Mouse (Mus musculus): ENCODE measurements at regions not wholly inside any gene's neighbourhood (a gene's known extent, or its start where the extent isn't known, plus 50 kb on each side); places are given as distances from the start of the nearest gene placed in this dataset.

DNA sequence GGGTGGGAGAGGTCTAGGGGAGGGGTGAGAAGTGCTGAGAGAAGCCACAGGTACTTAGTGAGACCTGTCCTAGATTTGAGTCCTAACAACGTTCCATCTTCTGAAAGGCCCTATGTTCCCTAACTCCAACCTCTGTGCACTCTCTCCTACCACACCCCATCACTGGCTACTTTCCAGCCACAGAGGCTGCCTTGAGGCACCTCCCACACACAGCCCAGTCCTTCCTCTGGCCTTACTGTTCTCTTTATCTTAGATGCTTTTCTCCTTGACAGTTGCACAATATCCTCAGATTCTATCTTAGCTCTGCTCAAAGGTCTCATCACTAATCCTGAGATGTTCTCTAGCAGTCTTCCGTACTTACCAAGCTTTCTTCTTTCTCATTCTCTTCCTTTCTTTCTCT lies 61.8 kb upstream of the Boc start:
- no peaks in the 10 kb centered on the region for H3K4me1 ChIP-seq (ENCODE audit: control insufficient read depth in 1 of 2, insufficient read depth in 2 of 2, low read length in 2 of 2)
- no peak for DNase-seq (ENCODE audit: low read depth, low spot score)
- no peak overlapping the region for H3K27ac ChIP-seq (ENCODE audit: control insufficient read depth, low read depth, low read length)
- no peaks in the 10 kb centered on the region for H3K79me2 ChIP-seq (ENCODE audit: control insufficient read depth, insufficient read depth, low read length, poor library complexity)
- no peaks in the 10 kb centered on the region for H3K27me3 ChIP-seq (ENCODE audit: control insufficient read depth in 1 of 2, insufficient read depth in 2 of 2, low read length in 2 of 2)
- no peak for TF ChIP-seq MAZ (IDR thresholded peaks at IDR 0.05; ENCODE audit: low read depth, low read length)
- TF ChIP-seq RAD21 (IDR thresholded peaks at IDR 0.05; ENCODE audit: low read depth, low read length) = no peak
- TF ChIP-seq NELFE (IDR thresholded peaks at IDR 0.05; ENCODE audit: low read depth, low read length) = no peak
- no peak for TF ChIP-seq ZNF384 (IDR thresholded peaks at IDR 0.05; ENCODE audit: low read depth, low read length)
- no peak for TF ChIP-seq ZKSCAN1 (IDR thresholded peaks at IDR 0.05; ENCODE audit: low read depth, low read length)
- no peak overlapping the region for H3K9ac ChIP-seq (ENCODE audit: control insufficient read depth, low read depth, low read length, poor library complexity, severe bottlenecking)
- H3K36me3 ChIP-seq (ENCODE audit: control insufficient read depth in 1 of 2, insufficient read depth in 2 of 2, low read length in 2 of 2) = no peaks in the 10 kb centered on the region
- no peaks in the 10 kb centered on the region for H3K9me3 ChIP-seq (replicated peaks; ENCODE audit: insufficient read depth, low read length)
- no peak overlapping the region for H3K4me3 ChIP-seq (ENCODE audit: control insufficient read depth in 1 of 2, insufficient read depth in 1 of 2, low read depth in 2 of 2, low read length in 2 of 2)

DNA sequence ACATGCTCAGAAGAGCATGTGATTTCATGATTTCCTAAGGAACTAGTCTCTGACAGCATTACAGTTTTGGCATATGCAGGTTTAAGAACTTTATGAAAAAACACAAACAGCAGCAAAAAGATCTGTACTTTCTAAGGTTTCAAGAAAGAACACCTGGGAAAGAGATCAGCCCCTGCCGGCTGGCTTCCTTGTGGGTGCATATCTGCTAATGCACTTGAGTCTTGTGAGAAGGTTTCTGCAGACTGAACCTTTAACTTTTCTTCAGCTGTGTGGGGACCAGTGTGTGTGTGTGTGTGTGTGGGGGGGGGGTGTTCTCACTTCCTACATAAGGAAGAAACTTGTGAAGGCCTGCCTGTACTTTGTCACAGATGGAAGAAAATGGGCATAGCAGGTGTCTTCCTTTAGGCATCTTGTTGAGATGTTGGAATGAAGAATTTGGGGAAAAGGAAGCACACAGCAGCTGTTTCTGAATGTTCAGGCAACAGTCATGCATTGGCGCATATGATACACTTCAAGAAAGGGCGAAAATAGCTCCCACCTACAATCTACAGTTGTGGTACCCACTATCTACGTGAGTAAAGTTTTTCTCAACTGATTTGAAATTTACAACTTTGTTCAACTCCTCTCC lies 60.9 kb upstream of the Boc start:
- Histone ChIP-seq H3K4me3 (ENCODE audit: control insufficient read depth in 1 of 2, insufficient read depth in 1 of 2, low read depth in 2 of 2, low read length in 2 of 2) (no peak overlapping the region), H3K36me3 (ENCODE audit: control insufficient read depth in 1 of 2, insufficient read depth in 2 of 2, low read length in 2 of 2) (no peaks in the 10 kb centered on the region), H3K27me3 (ENCODE audit: control insufficient read depth in 1 of 2, insufficient read depth in 2 of 2, low read length in 2 of 2) (no peaks in the 10 kb centered on the region), H3K27ac (ENCODE audit: control insufficient read depth, low read depth, low read length) (no peak overlapping the region), H3K79me2 (ENCODE audit: control insufficient read depth, insufficient read depth, low read length, poor library complexity) (no peaks in the 10 kb centered on the region), H3K9ac (ENCODE audit: control insufficient read depth, low read depth, low read length, poor library complexity, severe bottlenecking) (no peak overlapping the region), H3K9me3 (replicated peaks; ENCODE audit: insufficient read depth, low read length) (no peaks in the 10 kb centered on the region), H3K4me1 (ENCODE audit: control insufficient read depth in 1 of 2, insufficient read depth in 2 of 2, low read length in 2 of 2) (no peaks in the 10 kb centered on the region)
- DNase-seq (ENCODE audit: low read depth, low spot score) = no peak
- no peak for TF ChIP-seq HCFC1 (IDR thresholded peaks at IDR 0.05; ENCODE audit: low read depth, low read length)
- no peak for TF ChIP-seq USF2 (IDR thresholded peaks at IDR 0.05; ENCODE audit: borderline replicate concordance in 1 of 2, insufficient read depth in 1 of 2, low read depth in 1 of 2, low read length in 2 of 2)
- no peak for TF ChIP-seq GATA1 (IDR thresholded peaks at IDR 0.05; ENCODE audit: low read depth, low read length)
- no peak for TF ChIP-seq TBP (IDR thresholded peaks at IDR 0.05; ENCODE audit: low read depth, low read length)
- TF ChIP-seq KAT2A (conservative IDR thresholded peaks at IDR 0.05; ENCODE audit: low read depth, low read length) = no peak
- TF ChIP-seq NRF1 (IDR thresholded peaks at IDR 0.05; ENCODE audit: insufficient read depth, low read depth, low read length, poor library complexity, severe bottlenecking) = no peak
- no peak for TF ChIP-seq ZKSCAN1 (IDR thresholded peaks at IDR 0.05; ENCODE audit: low read depth, low read length)
- no peak for TF ChIP-seq CHD1 (IDR thresholded peaks at IDR 0.05; ENCODE audit: low read depth, low read length)
- TF ChIP-seq TCF12 (IDR thresholded peaks at IDR 0.05; ENCODE audit: low read depth, low read length) = no peak

DNA sequence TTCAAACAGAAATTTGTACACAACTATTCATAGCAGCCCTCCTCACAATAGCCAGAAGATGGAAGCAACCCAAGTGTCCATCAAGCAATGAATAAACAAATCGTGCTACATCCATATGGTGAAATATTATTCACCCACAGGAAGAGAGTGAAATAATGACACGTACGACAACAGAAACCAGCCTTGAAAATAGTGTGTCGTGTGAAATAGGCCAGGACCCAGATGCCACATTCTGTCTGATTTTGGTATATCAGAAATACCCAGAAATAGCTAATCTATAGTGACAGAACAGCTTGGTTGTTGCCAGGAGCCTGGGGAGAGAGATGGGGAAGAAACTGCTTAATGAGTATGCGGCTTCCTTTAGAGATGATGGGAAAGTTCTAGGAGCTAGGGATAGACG lies 58.3 kb upstream of the Boc start:
- Histone ChIP-seq H3K79me2 (ENCODE audit: control insufficient read depth, insufficient read depth, low read length, poor library complexity) (no peaks in the 10 kb centered on the region), H3K36me3 (ENCODE audit: control insufficient read depth in 1 of 2, insufficient read depth in 2 of 2, low read length in 2 of 2) (no peaks in the 10 kb centered on the region), H3K9me3 (replicated peaks; ENCODE audit: insufficient read depth, low read length) (no peaks in the 10 kb centered on the region), H3K27me3 (ENCODE audit: control insufficient read depth in 1 of 2, insufficient read depth in 2 of 2, low read length in 2 of 2) (no peaks in the 10 kb centered on the region), H3K4me3 (ENCODE audit: control insufficient read depth in 1 of 2, insufficient read depth in 1 of 2, low read depth in 2 of 2, low read length in 2 of 2) (no peak overlapping the region), H3K9ac (ENCODE audit: control insufficient read depth, low read depth, low read length, poor library complexity, severe bottlenecking) (no peak overlapping the region), H3K27ac (ENCODE audit: control insufficient read depth, low read depth, low read length) (no peak overlapping the region), H3K4me1 (ENCODE audit: control insufficient read depth in 1 of 2, insufficient read depth in 2 of 2, low read length in 2 of 2) (no peaks in the 10 kb centered on the region)
- no peak for DNase-seq (ENCODE audit: low read depth, low spot score)
- TF ChIP-seq USF1 (IDR thresholded peaks at IDR 0.05; ENCODE audit: low read depth, low read length) (no peak), CHD2 (IDR thresholded peaks at IDR 0.05; ENCODE audit: low read length) (no peak), CHD1 (IDR thresholded peaks at IDR 0.05; ENCODE audit: low read depth, low read length) (no peak), ZMIZ1 (IDR thresholded peaks at IDR 0.05; ENCODE audit: low read depth, low read length) (no peak), ELF1 (IDR thresholded peaks at IDR 0.05; ENCODE audit: low read depth, low read length) (no peak), UBTF (IDR thresholded peaks at IDR 0.05; ENCODE audit: borderline replicate concordance, insufficient read depth, low read depth, low read length) (no peak), RAD21 (IDR thresholded peaks at IDR 0.05; ENCODE audit: low read depth, low read length) (no peak), MAFK (IDR thresholded peaks at IDR 0.05; ENCODE audit: borderline replicate concordance, low read depth, low read length) (no peak), GATA1 (IDR thresholded peaks at IDR 0.05; ENCODE audit: low read depth, low read length) (no peak), TAL1 (IDR thresholded peaks at IDR 0.05; ENCODE audit: low read length) (no peak), NELFE (IDR thresholded peaks at IDR 0.05; ENCODE audit: low read depth, low read length) (no peak), TCF12 (IDR thresholded peaks at IDR 0.05; ENCODE audit: low read depth, low read length) (no peak), SMC3 (IDR thresholded peaks at IDR 0.05; ENCODE audit: low read depth, low read length) (no peak), USF2 (IDR thresholded peaks at IDR 0.05; ENCODE audit: borderline replicate concordance in 1 of 2, insufficient read depth in 1 of 2, low read depth in 1 of 2, low read length in 2 of 2) (no peak), BHLHE40 (IDR thresholded peaks at IDR 0.05; ENCODE audit: borderline replicate concordance, low read depth, low read length) (no peak), MEF2A (IDR thresholded peaks at IDR 0.05; ENCODE audit: extremely low read depth, insufficient replicate concordance, low read depth, low read length, poor library complexity, severe bottlenecking) (no peak), POLR2AphosphoS2 (IDR thresholded peaks at IDR 0.05; ENCODE audit: low read length) (no peak)

Measured in MEL (cell line).